8 mouse cellular contexts compared by ENCODE assay signal in the genomic region with DNA sequence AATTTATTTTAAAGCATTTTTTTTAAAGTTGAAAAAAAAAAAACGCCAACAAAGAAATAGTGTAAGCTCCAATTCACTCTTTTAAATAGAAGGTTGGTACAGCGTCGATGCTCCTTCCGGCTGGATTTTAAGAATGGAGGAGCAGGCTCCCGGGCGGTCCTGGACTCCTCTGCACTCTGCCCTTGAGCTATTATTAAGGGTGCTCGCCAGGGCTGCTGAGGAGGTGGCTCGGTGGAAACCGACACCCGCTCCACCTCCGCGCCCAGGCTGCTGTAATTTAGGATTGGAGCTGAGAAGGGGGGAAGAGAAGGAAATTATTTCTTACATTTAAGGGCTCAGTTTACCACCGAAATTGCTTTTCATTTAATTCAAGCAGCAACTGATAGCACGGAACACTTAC.
DNase-seq lines count a peak whose midpoint lies in the region; ATAC-seq lines count a peak whose summit lies in the region.

No protein-coding gene starts in this region.

- no peak for DNase-seq in heart, postnatal 36 days
- peak; percentile 42 for DNase-seq in embryo, embryonic 11 days
- DNase-seq in gastrocnemius, postnatal 10 days: peak; percentile 24
- no peak for DNase-seq in left cerebral cortex, postnatal 10 days (ENCODE audit: extremely low spot score in 1 of 2, low spot score in 2 of 2)
- no peak for DNase-seq in spleen, postnatal 10 days (ENCODE audit: low spot score in 2 of 2)
- DNase-seq in thymus, postnatal 0 days (ENCODE audit: low spot score): no peak

- H3K4me1 ChIP-seq in heart, embryonic 16.5 days (ENCODE audit: control insufficient read depth, insufficient read depth, low read length): no peaks in the 10 kb centered on the region
- peaks cover 16% of the 10 kb centered on the region for H3K4me1 ChIP-seq in midbrain, embryonic 15.5 days

- no peaks in the 10 kb centered on the region for H3K9me3 ChIP-seq in heart, embryonic 16.5 days (replicated peaks; ENCODE audit: control insufficient read depth, low read length)
- H3K9me3 ChIP-seq in midbrain, embryonic 15.5 days: no peaks in the 10 kb centered on the region

- ATAC-seq in heart, embryonic 16.5 days (replicated peaks; ENCODE audit: extremely low read depth, insufficient read depth, low FRiP score): no peak
- ATAC-seq in midbrain, embryonic 15.5 days (replicated peaks): peak; percentile 71

- no peak overlapping the region for H3K27ac ChIP-seq in heart, embryonic 16.5 days (ENCODE audit: low read length)
- H3K27ac ChIP-seq in midbrain, embryonic 15.5 days: no peak overlapping the region

- H3K9ac ChIP-seq in heart, embryonic 16.5 days (ENCODE audit: low read length): no peak overlapping the region
- peak overlapping the region; percentile 32; the same call in 1 of the 2 replicates for H3K9ac ChIP-seq in midbrain, embryonic 15.5 days

- H3K4me3 ChIP-seq in heart, embryonic 16.5 days (ENCODE audit: low read length): peak overlapping the region; percentile 11; the same call in 1 of the 2 replicates
- H3K4me3 ChIP-seq in midbrain, embryonic 15.5 days: peak overlapping the region; percentile 27

- no peaks in the 10 kb centered on the region for H3K27me3 ChIP-seq in heart, embryonic 16.5 days (ENCODE audit: control insufficient read depth, insufficient read depth, low read length)
- no peaks in the 10 kb centered on the region for H3K27me3 ChIP-seq in midbrain, embryonic 15.5 days (replicated peaks)

- intact Hi-C loops in heart, postnatal 36 days (cut with DNase I): no loop called here
- intact Hi-C loops in left cerebral cortex, postnatal 10 days (cut with DNase I): no loop called here

- H3K4me2 ChIP-seq in heart, embryonic 16.5 days (ENCODE audit: low read depth, low read length): peak overlapping the region; percentile 51
- H3K4me2 ChIP-seq in midbrain, embryonic 15.5 days: peak overlapping the region; percentile 48

- H3K36me3 ChIP-seq in heart, embryonic 16.5 days (ENCODE audit: control insufficient read depth, insufficient read depth): no peaks in the 10 kb centered on the region
- H3K36me3 ChIP-seq in midbrain, embryonic 15.5 days (replicated peaks): no peaks in the 10 kb centered on the region

- WGBS in heart, embryonic 16.5 days: 38% methylated on average over 14 of the region's 14 CpGs
- WGBS in midbrain, embryonic 15.5 days: 19% methylated on average over 14 of the region's 14 CpGs

Comparison
In these comparisons a context has a peak if more than half of its experiments do, and no peak if none do; other contexts are left out.
1. DNase-seq: peak in embryo, embryonic 11 days (single experiment) and gastrocnemius, postnatal 10 days (single experiment); none in heart, postnatal 36 days (0 of 2), left cerebral cortex, postnatal 10 days (0 of 2), spleen, postnatal 10 days (0 of 2) and thymus, postnatal 0 days (single experiment).